Mouse (Mus musculus): ENCODE measurements around the gene Cenpj. TPM values are rescaled to one million over a fixed set of nuclear protein-coding genes. Genes with fewer than 3 reads are reported as not detected.

Gene Cenpj
- polyA plus RNA-seq (2014; fragmentation: Nextera tagmentation; extraction: Ambion mirVana) = 8.2 and 8.6 TPM in 2 replicates

GRCm38 (mm10) chr14:56575416-56575815 is at the start of gene Cenpj, which contains the start of gene Parp4:
Gene Cenpj, minus strand, starts transcription at chr14:56575425.
Gene Parp4, plus strand, starts transcription at chr14:56575619.
- Histone ChIP-seq H3K27me3 (ENCODE audit: control insufficient read depth, insufficient read depth, low read length) (no peaks in the 10 kb centered on the region), H3K36me3 (ENCODE audit: control insufficient read depth, insufficient read depth, low read length) (peaks cover 7% of the 10 kb centered on the region), H3K9ac (ENCODE audit: low read length) (peak within 1 kb of the TSS; percentile 75), H3K4me1 (ENCODE audit: control insufficient read depth in 2 of 2, insufficient read depth in 2 of 2, low read length in 2 of 2) (peaks cover 4 to 20% of the 10 kb centered on the region in 2 experiments; a peak in 3 of 4 replicates), H3K4me2 (ENCODE audit: low read length) (peak within 1 kb of the TSS; percentile 62), H3K27ac (replicated peaks in 1 of 2; ENCODE audit: control insufficient read depth in 1 of 2, insufficient read depth in 1 of 2, low read depth in 2 of 2, low read length in 2 of 2) (peak within 1 kb of the TSS; percentile 65 to 69), H3K4me3 (ENCODE audit: control insufficient read depth in 1 of 2, insufficient read depth in 1 of 2, low read depth in 1 of 2, low read length in 2 of 2) (peak within 1 kb of the TSS; percentile 64 to 87), H3K9me3 (ENCODE audit: control insufficient read depth, low read length) (no peaks in the 10 kb centered on the region)
- WGBS = under 1% methylated on average over 24 of the region's 24 CpGs
- peak; percentile 80 for ATAC-seq (ENCODE audit: insufficient number of reproducible peaks, insufficient read depth, low FRiP score, low read depth)

GRCm38 (mm10) chr14:56620425-56620824 is 45.2 kb upstream of the Cenpj start:
- 90% methylated on average over 8 of the region's 8 CpGs for WGBS
- Histone ChIP-seq H3K9ac (ENCODE audit: low read length) (no peak overlapping the region), H3K9me3 (ENCODE audit: control insufficient read depth, low read length) (no peaks in the 10 kb centered on the region), H3K27me3 (ENCODE audit: control insufficient read depth, insufficient read depth, low read length) (no peaks in the 10 kb centered on the region), H3K27ac (replicated peaks in 1 of 2; ENCODE audit: control insufficient read depth in 1 of 2, insufficient read depth in 1 of 2, low read depth in 2 of 2, low read length in 2 of 2) (no peak overlapping the region), H3K36me3 (ENCODE audit: control insufficient read depth, insufficient read depth, low read length) (peaks cover 94% of the 10 kb centered on the region), H3K4me1 (ENCODE audit: control insufficient read depth in 2 of 2, insufficient read depth in 2 of 2, low read length in 2 of 2) (no peaks in the 10 kb centered on the region), H3K4me3 (ENCODE audit: control insufficient read depth in 1 of 2, insufficient read depth in 1 of 2, low read depth in 1 of 2, low read length in 2 of 2) (no peak overlapping the region), H3K4me2 (ENCODE audit: low read length) (no peak overlapping the region)
- ATAC-seq (ENCODE audit: insufficient number of reproducible peaks, insufficient read depth, low FRiP score, low read depth) = no peak

- H3K27ac ChIP-seq (replicated peaks in 1 of 2; ENCODE audit: control insufficient read depth in 1 of 2, insufficient read depth in 1 of 2, low read depth in 2 of 2, low read length in 2 of 2) = no peak overlapping the region
- H3K36me3 ChIP-seq (ENCODE audit: control insufficient read depth, insufficient read depth, low read length) = peaks cover 95% of the 10 kb centered on the region
- no peak overlapping the region for H3K4me3 ChIP-seq (ENCODE audit: control insufficient read depth in 1 of 2, insufficient read depth in 1 of 2, low read depth in 1 of 2, low read length in 2 of 2)
- no peak overlapping the region for H3K9ac ChIP-seq (ENCODE audit: low read length)
- 93% methylated on average over 1 of the region's 1 CpGs for WGBS
- H3K4me2 ChIP-seq (ENCODE audit: low read length) = no peak overlapping the region
- H3K27me3 ChIP-seq (ENCODE audit: control insufficient read depth, insufficient read depth, low read length) = no peaks in the 10 kb centered on the region
- no peaks in the 10 kb centered on the region for H3K4me1 ChIP-seq (ENCODE audit: control insufficient read depth in 2 of 2, insufficient read depth in 2 of 2, low read length in 2 of 2)
- ATAC-seq (ENCODE audit: insufficient number of reproducible peaks, insufficient read depth, low FRiP score, low read depth) = no peak
- H3K9me3 ChIP-seq (ENCODE audit: control insufficient read depth, low read length) = no peaks in the 10 kb centered on the region
Measured at GRCm38 (mm10) chr14:56617470-56617869, 42.2 kb upstream of the Cenpj start.

GRCm38 (mm10) chr14:56613212-56613611 is 38.0 kb upstream of the Cenpj start:
- Histone ChIP-seq H3K4me1 (ENCODE audit: control insufficient read depth in 2 of 2, insufficient read depth in 2 of 2, low read length in 2 of 2) (no peaks in the 10 kb centered on the region), H3K27me3 (ENCODE audit: control insufficient read depth, insufficient read depth, low read length) (no peaks in the 10 kb centered on the region), H3K4me3 (ENCODE audit: control insufficient read depth in 1 of 2, insufficient read depth in 1 of 2, low read depth in 1 of 2, low read length in 2 of 2) (no peak overlapping the region), H3K9me3 (ENCODE audit: control insufficient read depth, low read length) (0 out of 2 replicates have a peak, but pooled peaks cover 2% of the 10 kb centered on the region), H3K4me2 (ENCODE audit: low read length) (no peak overlapping the region), H3K27ac (replicated peaks in 1 of 2; ENCODE audit: control insufficient read depth in 1 of 2, insufficient read depth in 1 of 2, low read depth in 2 of 2, low read length in 2 of 2) (no peak overlapping the region), H3K9ac (ENCODE audit: low read length) (no peak overlapping the region), H3K36me3 (ENCODE audit: control insufficient read depth, insufficient read depth, low read length) (peaks cover 99% of the 10 kb centered on the region)
- ATAC-seq (ENCODE audit: insufficient number of reproducible peaks, insufficient read depth, low FRiP score, low read depth) = no peak
- 88% methylated on average over 3 of the region's 3 CpGs for WGBS

GRCm38 (mm10) chr14:56605136-56605535 is 29.9 kb upstream of the Cenpj start:
- Histone ChIP-seq H3K4me1 (ENCODE audit: control insufficient read depth in 2 of 2, insufficient read depth in 2 of 2, low read length in 2 of 2) (no peaks in the 10 kb centered on the region), H3K36me3 (ENCODE audit: control insufficient read depth, insufficient read depth, low read length) (peaks cover 78% of the 10 kb centered on the region), H3K27ac (replicated peaks in 1 of 2; ENCODE audit: control insufficient read depth in 1 of 2, insufficient read depth in 1 of 2, low read depth in 2 of 2, low read length in 2 of 2) (no peak overlapping the region), H3K27me3 (ENCODE audit: control insufficient read depth, insufficient read depth, low read length) (no peaks in the 10 kb centered on the region), H3K4me2 (ENCODE audit: low read length) (no peak overlapping the region), H3K4me3 (ENCODE audit: control insufficient read depth in 1 of 2, insufficient read depth in 1 of 2, low read depth in 1 of 2, low read length in 2 of 2) (no peak overlapping the region), H3K9ac (ENCODE audit: low read length) (no peak overlapping the region), H3K9me3 (ENCODE audit: control insufficient read depth, low read length) (0 out of 2 replicates have a peak, but pooled peaks cover 2% of the 10 kb centered on the region)
- 90% methylated on average over 4 of the region's 4 CpGs for whole genome bisulfite sequencing
- ATAC-seq (ENCODE audit: insufficient number of reproducible peaks, insufficient read depth, low FRiP score, low read depth) = no peak

- no peaks in the 10 kb centered on the region for H3K9me3 ChIP-seq (ENCODE audit: control insufficient read depth, low read length)
- H3K4me1 ChIP-seq (ENCODE audit: control insufficient read depth in 2 of 2, insufficient read depth in 2 of 2, low read length in 2 of 2) = no peaks in the 10 kb centered on the region
- no peaks in the 10 kb centered on the region for H3K27me3 ChIP-seq (ENCODE audit: control insufficient read depth, insufficient read depth, low read length)
- H3K4me3 ChIP-seq (ENCODE audit: control insufficient read depth in 1 of 2, insufficient read depth in 1 of 2, low read depth in 1 of 2, low read length in 2 of 2) = no peak overlapping the region
- 91% methylated on average over 5 of the region's 5 CpGs for whole genome bisulfite sequencing
- H3K27ac ChIP-seq (replicated peaks in 1 of 2; ENCODE audit: control insufficient read depth in 1 of 2, insufficient read depth in 1 of 2, low read depth in 2 of 2, low read length in 2 of 2) = no peak overlapping the region
- no peak overlapping the region for H3K4me2 ChIP-seq (ENCODE audit: low read length)
- peaks cover 76% of the 10 kb centered on the region for H3K36me3 ChIP-seq (ENCODE audit: control insufficient read depth, insufficient read depth, low read length)
- no peak overlapping the region for H3K9ac ChIP-seq (ENCODE audit: low read length)
- ATAC-seq (ENCODE audit: insufficient number of reproducible peaks, insufficient read depth, low FRiP score, low read depth) = no peak
Measured at GRCm38 (mm10) chr14:56604438-56604837, 29.2 kb upstream of the Cenpj start.

GRCm38 (mm10) chr14:56602069-56602468 is 26.8 kb upstream of the Cenpj start:
- H3K9ac ChIP-seq (ENCODE audit: low read length) = no peak overlapping the region
- no peak overlapping the region for H3K4me3 ChIP-seq (ENCODE audit: control insufficient read depth in 1 of 2, insufficient read depth in 1 of 2, low read depth in 1 of 2, low read length in 2 of 2)
- no peak for ATAC-seq (ENCODE audit: insufficient number of reproducible peaks, insufficient read depth, low FRiP score, low read depth)
- H3K4me1 ChIP-seq (ENCODE audit: control insufficient read depth in 2 of 2, insufficient read depth in 2 of 2, low read length in 2 of 2) = no peaks in the 10 kb centered on the region
- H3K27me3 ChIP-seq (ENCODE audit: control insufficient read depth, insufficient read depth, low read length) = no peaks in the 10 kb centered on the region
- 90% methylated on average over 9 of the region's 9 CpGs for WGBS
- H3K36me3 ChIP-seq (ENCODE audit: control insufficient read depth, insufficient read depth, low read length) = peaks cover 76% of the 10 kb centered on the region
- no peaks in the 10 kb centered on the region for H3K9me3 ChIP-seq (ENCODE audit: control insufficient read depth, low read length)
- H3K27ac ChIP-seq (replicated peaks in 1 of 2; ENCODE audit: control insufficient read depth in 1 of 2, insufficient read depth in 1 of 2, low read depth in 2 of 2, low read length in 2 of 2) = no peak overlapping the region
- H3K4me2 ChIP-seq (ENCODE audit: low read length) = no peak overlapping the region

- WGBS = 57% methylated on average over 6 of the region's 6 CpGs
- ATAC-seq (ENCODE audit: insufficient number of reproducible peaks, insufficient read depth, low FRiP score, low read depth) = no peak
Measured at GRCm38 (mm10) chr14:56598759-56599158, 23.5 kb upstream of the Cenpj start.

More at GRCm38 (mm10) chr14:56598759-56599158, 23.5 kb upstream of the Cenpj start:
- Histone ChIP-seq H3K36me3 (ENCODE audit: control insufficient read depth, insufficient read depth, low read length) (peaks cover 90% of the 10 kb centered on the region), H3K9ac (ENCODE audit: low read length) (no peak overlapping the region), H3K27me3 (ENCODE audit: control insufficient read depth, insufficient read depth, low read length) (no peaks in the 10 kb centered on the region), H3K4me3 (ENCODE audit: control insufficient read depth in 1 of 2, insufficient read depth in 1 of 2, low read depth in 1 of 2, low read length in 2 of 2) (no peak overlapping the region), H3K9me3 (ENCODE audit: control insufficient read depth, low read length) (no peaks in the 10 kb centered on the region), H3K27ac (replicated peaks in 1 of 2; ENCODE audit: control insufficient read depth in 1 of 2, insufficient read depth in 1 of 2, low read depth in 2 of 2, low read length in 2 of 2) (no peak overlapping the region), H3K4me2 (ENCODE audit: low read length) (no peak overlapping the region), H3K4me1 (ENCODE audit: control insufficient read depth in 2 of 2, insufficient read depth in 2 of 2, low read length in 2 of 2) (no peaks in the 10 kb centered on the region)
